Mouse (Mus musculus): Measurements from ENCODE around the gene Knstrn. TPM values are rescaled to one million over a fixed set of nuclear protein-coding genes. Genes with fewer than 3 reads are reported as not detected.
A peak's percentile ranks its signal among the peaks of the same experiment; 100 is the strongest.

Gene Knstrn
- total and polyA plus RNA-seq, 3 experiments = 72.9 to 97.2 (median 72.9) TPM

DNA sequence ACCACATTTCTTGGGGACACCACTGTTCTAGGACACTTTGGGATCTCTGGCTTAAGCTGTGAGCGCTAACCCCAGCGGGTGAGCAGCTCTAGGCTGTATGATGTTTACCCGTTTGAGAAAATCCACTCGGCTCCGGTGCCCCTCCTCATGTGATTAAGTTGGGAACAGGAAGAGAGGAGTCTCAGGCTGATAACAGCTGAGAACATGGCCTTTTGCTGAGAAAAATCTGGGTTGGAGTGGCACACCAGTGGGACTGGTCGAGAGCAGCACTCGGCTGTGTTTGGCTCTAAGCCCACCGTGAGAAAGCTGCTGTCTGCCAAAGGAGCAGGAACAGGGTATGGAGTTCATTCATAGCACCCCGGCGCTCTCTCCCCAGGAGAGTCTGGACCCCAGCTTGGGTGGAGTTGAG lies 89.5 kb downstream of the Knstrn start:
- dilution Hi-C loops (cut with MboI; ENCODE audit: extremely low pct_ligation_motif_present, extremely low pct_unique_long_range_greater_than_20kb, low sequenced_read_pairs) (no loop called here), in situ Hi-C loops (cut with MboI; ENCODE audit: low pct_ligation_motif_present, low pct_unique_long_range_greater_than_20kb, low sequenced_read_pairs) (no loop called here)
- peaks cover 17% of the 10 kb centered on the region for H3K27me3 ChIP-seq (replicated peaks)
- no peak for TF ChIP-seq NELFE (IDR thresholded peaks at IDR 0.05; ENCODE audit: low read depth, low read length)
- TF ChIP-seq ELF1 (IDR thresholded peaks at IDR 0.05; ENCODE audit: low read depth, low read length) = 0 out of 2 replicates have a peak, but pooled peaks have one; percentile 13
- TF ChIP-seq MAZ (IDR thresholded peaks at IDR 0.05; ENCODE audit: low read depth, low read length) = 0 out of 2 replicates have a peak, but pooled peaks have one; percentile 15
- H3K9ac ChIP-seq (ENCODE audit: insufficient read depth, low read depth) = peak overlapping the region; percentile 87
- H3K4me1 ChIP-seq (ENCODE audit: control insufficient read depth in 1 of 2, insufficient read depth in 2 of 2) = peaks cover 7 to 55% of the 10 kb centered on the region in 2 experiments
- no peaks in the 10 kb centered on the region for H3K9me3 ChIP-seq (replicated peaks; ENCODE audit: low read length)
- DNase-seq (ENCODE audit: extremely low read depth) = no peak
- H3K4me2 ChIP-seq (ENCODE audit: insufficient read depth, low read depth, poor library complexity, severe bottlenecking) = peak overlapping the region; percentile 94
- peak overlapping the region; percentile 98 for H3K27ac ChIP-seq (ENCODE audit: insufficient read depth, low read depth)
- no peaks in the 10 kb centered on the region for H3K36me3 ChIP-seq (replicated peaks in 1 of 2; ENCODE audit: control insufficient read depth in 1 of 2, insufficient read depth in 1 of 2, low read length in 1 of 2)
- peak overlapping the region; percentile 71 to 92 (median 87) for H3K4me3 ChIP-seq (replicated peaks in 1 of 3; ENCODE audit: low read depth in 2 of 3, low read length in 2 of 3, poor library complexity in 1 of 3)
- peaks cover 61% of the 10 kb centered on the region for H3K79me2 ChIP-seq (replicated peaks; ENCODE audit: control insufficient read depth, extremely low read depth, insufficient read depth, poor library complexity, severe bottlenecking)

Other genes with a start within 250 kb of the Knstrn start
- gene Bub1b, start 215.8 kb upstream of the Knstrn start, total RNA-seq (2012; rRNA removed) = 91.5 and 98.3 TPM in 2 replicates
- gene Bub1b, start 215.8 kb upstream of the Knstrn start, total RNA-seq (2014; rRNA removed) = 113 and 118 TPM in 2 replicates
- gene Bub1b, start 215.8 kb upstream of the Knstrn start, polyA plus RNA-seq (2012; ENCODE audit: insufficient read length, low read depth) = 99.3 and 113 TPM in 2 replicates
- gene Pak6, start 150.7 kb upstream of the Knstrn start, total RNA-seq (2012; rRNA removed) = 0.29 and 0.42 TPM in 2 replicates
- gene Pak6, start 150.7 kb upstream of the Knstrn start, total RNA-seq (2014; rRNA removed) = 0.05 and 0.11 TPM in 2 replicates
- gene Pak6, start 150.7 kb upstream of the Knstrn start, polyA plus RNA-seq (2012; ENCODE audit: insufficient read length, low read depth) = 0.45 and 0.73 TPM in 2 replicates
- gene Ankrd63, start 110.0 kb upstream of the Knstrn start, total RNA-seq (2012; rRNA removed) = not detected in 2 replicates
- not detected in 2 replicates for gene Ankrd63, start 110.0 kb upstream of the Knstrn start, total RNA-seq (2014; rRNA removed)
- gene Ankrd63, start 110.0 kb upstream of the Knstrn start, polyA plus RNA-seq (2012; ENCODE audit: insufficient read length, low read depth) = 0.07 and 0.08 TPM in 2 replicates
- gene Plcb2, start 85.6 kb upstream of the Knstrn start, total RNA-seq (2012; rRNA removed) = 6.9 and 7.8 TPM in 2 replicates
- gene Plcb2, start 85.6 kb upstream of the Knstrn start, total RNA-seq (2014; rRNA removed) = 5.7 and 6.4 TPM in 2 replicates
- gene Plcb2, start 85.6 kb upstream of the Knstrn start, polyA plus RNA-seq (2012; ENCODE audit: insufficient read length, low read depth) = 18.9 and 22.3 TPM in 2 replicates
- 4.2 and 4.3 TPM in 2 replicates for gene Inafm2, start 68.2 kb upstream of the Knstrn start, total RNA-seq (2012; rRNA removed)
- gene Inafm2, start 68.2 kb upstream of the Knstrn start, total RNA-seq (2014; rRNA removed) = 3.6 TPM in 2 replicates
- 2.6 and 2.7 TPM in 2 replicates for gene Inafm2, start 68.2 kb upstream of the Knstrn start, polyA plus RNA-seq (2012; ENCODE audit: insufficient read length, low read depth)
- gene Ccdc9b, start 51.3 kb upstream of the Knstrn start, total RNA-seq (2012; rRNA removed) = not detected in 2 replicates
- not detected in 2 replicates for gene Ccdc9b, start 51.3 kb upstream of the Knstrn start, total RNA-seq (2014; rRNA removed)
- not detected in 2 replicates for gene Ccdc9b, start 51.3 kb upstream of the Knstrn start, polyA plus RNA-seq (2012; ENCODE audit: insufficient read length, low read depth)
- not detected in 2 replicates for gene Phgr1, start 41.2 kb upstream of the Knstrn start, total RNA-seq (2012; rRNA removed)
- gene Phgr1, start 41.2 kb upstream of the Knstrn start, total RNA-seq (2014; rRNA removed) = not detected in 2 replicates
- gene Phgr1, start 41.2 kb upstream of the Knstrn start, polyA plus RNA-seq (2012; ENCODE audit: insufficient read length, low read depth) = not detected in 2 replicates
- not detected in 2 replicates for gene Disp2, start 34.3 kb upstream of the Knstrn start, total RNA-seq (2012; rRNA removed)
- not detected in 2 replicates for gene Disp2, start 34.3 kb upstream of the Knstrn start, total RNA-seq (2014; rRNA removed)
- gene Disp2, start 34.3 kb upstream of the Knstrn start, polyA plus RNA-seq (2012; ENCODE audit: insufficient read length, low read depth) = not detected in 2 replicates
- 28.4 and 29.3 TPM in 2 replicates for gene Ivd, start 48.0 kb downstream of the Knstrn start, total RNA-seq (2012; rRNA removed)
- 25.5 and 30.0 TPM in 2 replicates for gene Ivd, start 48.0 kb downstream of the Knstrn start, total RNA-seq (2014; rRNA removed)
- 27.6 and 34.5 TPM in 2 replicates for gene Ivd, start 48.0 kb downstream of the Knstrn start, polyA plus RNA-seq (2012; ENCODE audit: insufficient read length, low read depth)
- gene Bahd1, start 86.4 kb downstream of the Knstrn start, total RNA-seq (2012; rRNA removed) = 28.7 and 32.1 TPM in 2 replicates
- gene Bahd1, start 86.4 kb downstream of the Knstrn start, total RNA-seq (2014; rRNA removed) = 14.1 and 15.3 TPM in 2 replicates
- 37.5 and 37.8 TPM in 2 replicates for gene Bahd1, start 86.4 kb downstream of the Knstrn start, polyA plus RNA-seq (2012; ENCODE audit: insufficient read length, low read depth)
- 4.4 and 5.1 TPM in 2 replicates for gene Chst14, start 112.5 kb downstream of the Knstrn start, total RNA-seq (2012; rRNA removed)
- gene Chst14, start 112.5 kb downstream of the Knstrn start, total RNA-seq (2014; rRNA removed) = 3.1 and 4.7 TPM in 2 replicates
- 6.7 and 8.4 TPM in 2 replicates for gene Chst14, start 112.5 kb downstream of the Knstrn start, polyA plus RNA-seq (2012; ENCODE audit: insufficient read length, low read depth)
- 11.7 and 13.9 TPM in 2 replicates for gene Ccdc32, start 215.4 kb downstream of the Knstrn start, total RNA-seq (2012; rRNA removed)
- 17.6 and 18.3 TPM in 2 replicates for gene Ccdc32, start 215.4 kb downstream of the Knstrn start, total RNA-seq (2014; rRNA removed)
- 11.5 and 11.8 TPM in 2 replicates for gene Ccdc32, start 215.4 kb downstream of the Knstrn start, polyA plus RNA-seq (2012; ENCODE audit: insufficient read length, low read depth)
- gene Rpusd2, start 220.8 kb downstream of the Knstrn start, total RNA-seq (2012; rRNA removed) = 14.7 and 14.8 TPM in 2 replicates
- 9.3 and 10.7 TPM in 2 replicates for gene Rpusd2, start 220.8 kb downstream of the Knstrn start, total RNA-seq (2014; rRNA removed)
- 12.3 and 13.7 TPM in 2 replicates for gene Rpusd2, start 220.8 kb downstream of the Knstrn start, polyA plus RNA-seq (2012; ENCODE audit: insufficient read length, low read depth)
- 19.9 and 23.3 TPM in 2 replicates for gene Knl1, start 233.1 kb downstream of the Knstrn start, total RNA-seq (2012; rRNA removed)
- 23.8 and 29.6 TPM in 2 replicates for gene Knl1, start 233.1 kb downstream of the Knstrn start, total RNA-seq (2014; rRNA removed)
- 13.7 and 16.2 TPM in 2 replicates for gene Knl1, start 233.1 kb downstream of the Knstrn start, polyA plus RNA-seq (2012; ENCODE audit: insufficient read length, low read depth)

All from CH12.LX (cell line).